Mouse (Mus musculus) gastrocnemius, adult 18-20 months (tissue): Measurements from ENCODE around the gene 1700014D04Rik. TPM values are rescaled to one million over a fixed set of nuclear protein-coding genes. Genes with fewer than 3 reads are reported as not detected.

Source experiments
- total RNA-seq, 2 experiments: library from RNA; stranded (reverse); gene quantifications; 2 replicates each; pipeline ENCODE4 v1.2.3; 2021

1700014D04Rik gene
- total RNA-seq, 2 experiments from 2014 or later, result not detected

Other genes with a start within 250 kb of the 1700014D04Rik start
- 10 to 100 TPM; 63.3 to 69.8 TPM for gene Agtpbp1, start 161.5 kb downstream of the 1700014D04Rik start, total RNA-seq
- gene Naa35, start 161.5 kb downstream of the 1700014D04Rik start, total RNA-seq, result 10 to 100 TPM; 24.8 to 28.6 TPM
- gene Golm1, start 70.9 kb downstream of the 1700014D04Rik start, total RNA-seq, result 1 to 10 TPM; 5.7 to 7.5 TPM
- gene 4921517D22Rik, start 52.6 kb downstream of the 1700014D04Rik start, total RNA-seq, result not detected
- gene Spata31d1a, start 36.4 kb downstream of the 1700014D04Rik start, total RNA-seq, result not detected
- not detected for gene Spata31d1b, start 34.5 kb downstream of the 1700014D04Rik start, total RNA-seq
- not detected for gene Spata31d1d, start 15.0 kb downstream of the 1700014D04Rik start, total RNA-seq
- 100 to 1,000 TPM; 172 to 190 TPM for gene Isca1, start 23.1 kb upstream of the 1700014D04Rik start, total RNA-seq
- gene Gm49354, start 35.5 kb upstream of the 1700014D04Rik start, total RNA-seq, result not detected
- gene Tut7, start 76.4 kb upstream of the 1700014D04Rik start, total RNA-seq, result 10 to 100 TPM; 36.7 to 38.5 TPM